Mouse (Mus musculus) limb, embryonic 14.5 days (tissue): ENCODE measurements at regions not wholly inside any gene's neighbourhood (a gene's known extent, or its start where the extent isn't known, plus 50 kb on each side); places are given as distances from the start of the nearest gene placed in this dataset.

ENCODE experiments used
- ATAC-seq: fragments of 200-750 bp; cut with Nextera tagmentation; 2 replicates; pipeline ENCODE4 v1.8.0; 2017; ENCODE audit warnings: low read depth, moderate number of reproducible peaks, moderate TSS enrichment; ENCODE audit not compliant: low FRiP score
- DNase-seq: peaks from one replicate; pipeline ENCODE4 v3.0.0-alpha.2; 2015; ENCODE audit warnings: low spot score
- H3K27ac ChIP-seq: fragments of 300-500 bp; sonication (generic); replicated peaks from 2 replicates; pipeline ENCODE4 v1.5.1; 2014; ENCODE audit warnings: low read depth, mild to moderate bottlenecking, low read length, moderate library complexity, mixed read lengths
- H3K27me3 ChIP-seq: fragments of 300-500 bp; sonication (generic); 2 replicates; pipeline ENCODE4 v1.6.1; 2014; ENCODE audit warnings: low read length, mixed read lengths; ENCODE audit not compliant: control insufficient read depth, insufficient read depth
- H3K36me3 ChIP-seq: fragments of 300-500 bp; sonication (generic); 2 replicates; pipeline ENCODE4 v1.6.1; 2014; ENCODE audit warnings: mild to moderate bottlenecking, low read length, moderate library complexity, mixed read lengths; ENCODE audit not compliant: control insufficient read depth, insufficient read depth
- H3K4me1 ChIP-seq: fragments of 300-500 bp; sonication (generic); 2 replicates; pipeline ENCODE4 v1.6.1; 2014; ENCODE audit warnings: antibody characterized with exemption, low read length, mixed read lengths; ENCODE audit not compliant: control insufficient read depth, insufficient read depth
- H3K4me2 ChIP-seq: fragments of 300-500 bp; sonication (generic); replicated peaks from 2 replicates; pipeline ENCODE4 v1.6.1; 2014; ENCODE audit warnings: low read depth, mild to moderate bottlenecking, low read length, moderate library complexity; ENCODE audit not compliant: severe bottlenecking
- H3K4me3 ChIP-seq: fragments of 300-500 bp; sonication (generic); replicated peaks from 2 replicates; pipeline ENCODE4 v1.5.1; 2014; ENCODE audit warnings: low read length
- H3K9ac ChIP-seq: fragments of 300-500 bp; sonication (generic); 2 replicates; pipeline ENCODE4 v1.6.1; 2014; ENCODE audit warnings: mild to moderate bottlenecking, low read depth, low read length, moderate library complexity; ENCODE audit not compliant: severe bottlenecking
- H3K9me3 ChIP-seq: fragments of 300-500 bp; sonication (generic); 2 replicates; pipeline ENCODE4 v1.6.1; 2016; ENCODE audit warnings: low read length; ENCODE audit not compliant: control insufficient read depth
- POLR2A ChIP-seq: fragments of 200-500 bp; IDR thresholded peaks from 2 replicates; pipeline ENCODE4 v1.8.0; 2012; ENCODE audit warnings: inconsistent platforms, mild to moderate bottlenecking, moderate library complexity, borderline replicate concordance; ENCODE audit not compliant: insufficient read depth, insufficient read length; ENCODE audit errors: extremely low read depth
- WGBS: fragments of 180-500 bp; shearing (Covaris S2); extraction: QIAGEN DNeasy Blood & Tissue Kit; methylation state at CpG from one replicate; pipeline ENCODE4 v1.1.7; 2014; 5-methylcytosine and 5-hydroxymethylcytosine counted together

GRCm38 (mm10) chr10:37483521-37483920 is 344.8 kb upstream of the Marcks start:
- DNase-seq (peak; percentile 61), ATAC-seq (no peak)
- Histone ChIP-seq H3K4me2 (no peak overlapping the region), H3K27ac (no peak overlapping the region), H3K27me3 (no peaks in the 10 kb centered on the region), H3K36me3 (no peaks in the 10 kb centered on the region), H3K4me1 (no peaks in the 10 kb centered on the region), H3K9ac (no peak overlapping the region), H3K9me3 (no peaks in the 10 kb centered on the region), H3K4me3 (no peak overlapping the region)
- 42% methylated on average over 4 of the region's 4 CpGs for WGBS
- TF ChIP-seq POLR2A: no peak

- H3K9me3 ChIP-seq: no peaks in the 10 kb centered on the region
- H3K4me3 ChIP-seq: no peak overlapping the region
- no peak overlapping the region for H3K4me2 ChIP-seq
- no peaks in the 10 kb centered on the region for H3K36me3 ChIP-seq
- H3K9ac ChIP-seq: no peak overlapping the region
- DNase-seq (no peak), ATAC-seq (no peak)
- no peak overlapping the region for H3K27ac ChIP-seq
- 93% methylated on average over 1 of the region's 1 CpGs for WGBS
- TF ChIP-seq POLR2A: no peak
- no peaks in the 10 kb centered on the region for H3K27me3 ChIP-seq
- no peaks in the 10 kb centered on the region for H3K4me1 ChIP-seq
These were observed 343.2 kb upstream of the Marcks start for GRCm38 (mm10) chr10:37481879-37482278.

- H3K4me1 ChIP-seq: no peaks in the 10 kb centered on the region
- no peak overlapping the region for H3K27ac ChIP-seq
- no peaks in the 10 kb centered on the region for H3K36me3 ChIP-seq
- H3K4me3 ChIP-seq: no peak overlapping the region
- TF ChIP-seq POLR2A: no peak
- H3K27me3 ChIP-seq: no peaks in the 10 kb centered on the region
- no peak overlapping the region for H3K9ac ChIP-seq
- H3K4me2 ChIP-seq: no peak overlapping the region
- no peak for DNase-seq
- 79% methylated on average over 1 of the region's 1 CpGs for WGBS
- no peaks in the 10 kb centered on the region for H3K9me3 ChIP-seq
- ATAC-seq: no peak
These were observed 341.6 kb upstream of the Marcks start for GRCm38 (mm10) chr10:37480331-37480730.

- no peak for ATAC-seq
- Histone ChIP-seq H3K36me3 (no peaks in the 10 kb centered on the region), H3K4me1 (no peaks in the 10 kb centered on the region), H3K4me2 (no peak overlapping the region), H3K9me3 (no peaks in the 10 kb centered on the region), H3K27me3 (no peaks in the 10 kb centered on the region), H3K9ac (no peak overlapping the region), H3K4me3 (no peak overlapping the region), H3K27ac (no peak overlapping the region)
- WGBS: 95% methylated on average over 2 of the region's 2 CpGs
- no peak for DNase-seq
- no peak for TF ChIP-seq POLR2A
These were observed 339.4 kb upstream of the Marcks start for GRCm38 (mm10) chr10:37478108-37478507.

GRCm38 (mm10) chr10:37473086-37473485 is 334.4 kb upstream of the Marcks start:
- ATAC-seq: no peak
- H3K9ac ChIP-seq: no peak overlapping the region
- H3K27me3 ChIP-seq: no peaks in the 10 kb centered on the region
- H3K27ac ChIP-seq: no peak overlapping the region
- no peak for TF ChIP-seq POLR2A
- H3K4me3 ChIP-seq: no peak overlapping the region
- H3K4me1 ChIP-seq: no peaks in the 10 kb centered on the region
- no peak for DNase-seq
- no peak overlapping the region for H3K4me2 ChIP-seq
- 82% methylated on average over 5 of the region's 5 CpGs for WGBS
- no peaks in the 10 kb centered on the region for H3K36me3 ChIP-seq
- no peaks in the 10 kb centered on the region for H3K9me3 ChIP-seq

GRCm38 (mm10) chr10:37457384-37457783 is 318.7 kb upstream of the Marcks start:
- Histone ChIP-seq H3K4me2 (no peak overlapping the region), H3K4me1 (no peaks in the 10 kb centered on the region), H3K4me3 (no peak overlapping the region), H3K27me3 (no peaks in the 10 kb centered on the region), H3K9ac (no peak overlapping the region), H3K9me3 (no peaks in the 10 kb centered on the region), H3K36me3 (no peaks in the 10 kb centered on the region), H3K27ac (no peak overlapping the region; the same call in 1 of the 2 replicates)
- WGBS: 85% methylated on average over 2 of the region's 2 CpGs
- ATAC-seq (no peak), DNase-seq (no peak)
- no peak for TF ChIP-seq POLR2A
